Mouse (Mus musculus): ENCODE results near the gene Rimkla.

DNA sequence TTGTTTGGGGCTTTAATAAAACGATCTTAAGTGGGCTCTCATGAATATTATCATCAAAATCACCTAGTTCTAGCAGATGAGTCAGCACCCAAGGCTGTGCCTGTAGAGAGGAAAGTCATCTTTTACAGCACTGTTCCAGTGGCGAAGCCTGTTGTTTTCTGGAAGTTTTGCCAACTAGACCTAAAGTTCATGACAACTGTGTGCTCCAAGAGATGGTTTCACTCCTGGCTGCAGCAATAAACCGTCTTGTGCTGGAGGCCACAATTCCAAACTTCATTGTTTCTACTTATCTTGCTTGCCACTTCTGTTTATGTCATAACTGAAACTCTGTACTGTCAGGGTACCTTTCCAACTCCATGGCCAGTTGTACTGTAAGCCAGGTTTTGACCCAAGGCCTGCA lies 75.2 kb downstream of the Rimkla start:
- TF ChIP-seq POLR2A (IDR thresholded peaks at IDR 0.05; ENCODE audit: low read depth, low read length) (no peak), CTCF (conservative IDR thresholded peaks at IDR 0.05; ENCODE audit: insufficient read depth, insufficient read length, low read depth, low read length) (no peak)
